Mouse (Mus musculus) kidney, postnatal 10 days (tissue): ENCODE measurements around the gene Olfr448.

Experiments
- DNase-seq: peaks from one replicate; pipeline ENCODE4 v3.0.0; 2021; ENCODE audit warnings: mixed read lengths

Gene Olfr448

GRCm38 (mm10) chr6:42890141-42890540 is at the start of gene Olfr448:
Gene Olfr448 (plus strand): TSS chr6:42890441.
- DNase-seq = no peak

GRCm38 (mm10) chr6:42860222-42860819 is 29.9 kb upstream of the Olfr448 start:
- peak; percentile 46 for DNase-seq

GRCm38 (mm10) chr6:42869695-42870094 is 20.5 kb upstream of the Olfr448 start:
- no peak for DNase-seq

GRCm38 (mm10) chr6:42876323-42876722 is 13.9 kb upstream of the Olfr448 start:
- no peak for DNase-seq

- DNase-seq = no peak
Measured at GRCm38 (mm10) chr6:42900345-42900744, 10.1 kb downstream of the Olfr448 start.

GRCm38 (mm10) chr6:42908578-42908977 is 18.3 kb downstream of the Olfr448 start, which contains the start of gene Olfr447:
Gene Olfr447 (plus strand): TSS chr6:42908878.
- no peak for DNase-seq

- no peak for DNase-seq
Measured at GRCm38 (mm10) chr6:42921077-42921476, 30.8 kb downstream of the Olfr448 start, which contains the start of gene Olfr446. Gene Olfr446 (plus strand): TSS chr6:42921377.
